Mouse (Mus musculus) CD4-positive helper T cell, adult 2 months (primary cell): ENCODE results near the gene Strap.

Experiments
- DNase-seq: peaks from one replicate; pipeline ENCODE4 v3.0.0-alpha.2; 2012; ENCODE audit warnings: low read depth, missing footprints, low spot score

Strap gene

GRCm38 (mm10) chr6:137722220-137722931 is 12.5 kb upstream of the Strap start:
- no peak for DNase-seq

- DNase-seq = peak; percentile 56
Observed at GRCm38 (mm10) chr6:137723898-137724297, 11.0 kb upstream of the Strap start.

GRCm38 (mm10) chr6:137734460-137734845 is 425 bp upstream of the Strap start:
- no peak for DNase-seq

- DNase-seq = peak; percentile 48
Observed at GRCm38 (mm10) chr6:137735671-137736238, 877 bp downstream of the Strap start.

GRCm38 (mm10) chr6:137740972-137741371 is 6.1 kb downstream of the Strap start:
- DNase-seq = no peak

GRCm38 (mm10) chr6:137744700-137745099 is 9.8 kb downstream of the Strap start:
- DNase-seq = no peak

- peak; percentile 46 for DNase-seq
Observed at GRCm38 (mm10) chr6:137747174-137747928, 12.5 kb downstream of the Strap start.

- DNase-seq = no peak
Observed at GRCm38 (mm10) chr6:137751551-137752274, 16.8 kb downstream of the Strap start.

GRCm38 (mm10) chr6:137752275-137752655 is 17.4 kb downstream of the Strap start:
- no peak for DNase-seq

- peak; percentile 88 for DNase-seq
Observed at GRCm38 (mm10) chr6:137754056-137754856, 19.4 kb downstream of the Strap start, which contains the start of gene Dera. Dera (plus strand) TSS chr6:137754546.

GRCm38 (mm10) chr6:137754857-137755232 is 20.0 kb downstream of the Strap start:
- DNase-seq = no peak

- peak; percentile 34 for DNase-seq
Observed at GRCm38 (mm10) chr6:137756310-137756709, 21.4 kb downstream of the Strap start.

- DNase-seq = no peak
Observed at GRCm38 (mm10) chr6:137757891-137758290, 23.0 kb downstream of the Strap start.

- DNase-seq = no peak
Observed at GRCm38 (mm10) chr6:137759681-137760080, 24.8 kb downstream of the Strap start.

GRCm38 (mm10) chr6:137760966-137761365 is 26.1 kb downstream of the Strap start:
- no peak for DNase-seq

GRCm38 (mm10) chr6:137764572-137765210 is 29.8 kb downstream of the Strap start:
- no peak for DNase-seq

- no peak for DNase-seq
Observed at GRCm38 (mm10) chr6:137766177-137766576, 31.3 kb downstream of the Strap start.

- no peak for DNase-seq
Observed at GRCm38 (mm10) chr6:137771621-137772250, 36.9 kb downstream of the Strap start.

- no peak for DNase-seq
Observed at GRCm38 (mm10) chr6:137772918-137773636, 38.2 kb downstream of the Strap start.

- DNase-seq = no peak
Observed at GRCm38 (mm10) chr6:137773637-137774028, 38.8 kb downstream of the Strap start.
